Mouse (Mus musculus): ENCODE results near the gene Btbd17. TPM values are rescaled to one million over a fixed set of nuclear protein-coding genes. Genes with fewer than 3 reads are reported as not detected.
A peak's percentile ranks its signal among the peaks of the same experiment; 100 is the strongest.

The Btbd17 gene
- total RNA-seq, 2 experiments from 2014 or later = 27.8 to 30.9 TPM

GRCm38 (mm10) chr11:114780076-114780475 is 15.7 kb downstream of the Btbd17 start:
- DNase-seq (ENCODE audit: extremely low spot score in 1 of 2, low spot score in 1 of 2) = no peak

GRCm38 (mm10) chr11:114771896-114772295 is 23.8 kb downstream of the Btbd17 start:
- DNase-seq (ENCODE audit: extremely low spot score in 1 of 2, low spot score in 1 of 2) = no peak

GRCm38 (mm10) chr11:114769911-114770310 is 25.8 kb downstream of the Btbd17 start:
- no peak for DNase-seq (ENCODE audit: extremely low spot score in 1 of 2, low spot score in 1 of 2)

- DNase-seq (ENCODE audit: extremely low spot score in 1 of 2, low spot score in 1 of 2) = no peak
These were observed 30.6 kb downstream of the Btbd17 start, which contains the start of gene Kif19a for GRCm38 (mm10) chr11:114764820-114765818. Kif19a (plus strand) TSS chr11:114765388.

GRCm38 (mm10) chr11:114747564-114748138 is 48.1 kb downstream of the Btbd17 start:
- DNase-seq (ENCODE audit: extremely low spot score in 1 of 2, low spot score in 1 of 2) = no peak

GRCm38 (mm10) chr11:114745134-114745533 is 50.6 kb downstream of the Btbd17 start:
- DNase-seq (ENCODE audit: extremely low spot score in 1 of 2, low spot score in 1 of 2) = peak; percentile 94 to 100

- no peak for DNase-seq (ENCODE audit: extremely low spot score in 1 of 2, low spot score in 1 of 2)
These were observed 54.3 kb downstream of the Btbd17 start for GRCm38 (mm10) chr11:114741451-114741850.

Other genes starting within 250 kb of the Btbd17 start
- 100 to 1,000 TPM; 761 to 890 TPM for gene Rpl38, start 127.4 kb downstream of the Btbd17 start, total RNA-seq (2021)
- 10 to 100 TPM; 28.8 to 34.0 TPM for gene Ttyh2, start 120.5 kb downstream of the Btbd17 start, total RNA-seq (2021)
- 1 to 10 TPM; 1.4 to 1.9 TPM for gene Dnaic2, start 68.5 kb downstream of the Btbd17 start, total RNA-seq (2021)
- 10 to 100 TPM in 1 of 2 experiments, 1 to 10 TPM in 1; 6.6 to 11.5 TPM for gene Kif19a, start 30.6 kb downstream of the Btbd17 start, total RNA-seq (2021)
- not detected for gene Gpr142, start 3.0 kb upstream of the Btbd17 start, total RNA-seq (2021)
- gene Gprc5c, start 55.2 kb upstream of the Btbd17 start, total RNA-seq (2021) = 1 to 10 TPM; 2.8 to 4.5 TPM
- gene Cd300a, start 94.1 kb upstream of the Btbd17 start, total RNA-seq (2021) = under 1 TPM; 0.37 to 0.52 TPM
- gene Cd300lb, start 138.4 kb upstream of the Btbd17 start, total RNA-seq (2021) = not detected
- not detected for gene Cd300c, start 173.2 kb upstream of the Btbd17 start, total RNA-seq (2021)
- gene Cd300ld, start 194.0 kb upstream of the Btbd17 start, total RNA-seq (2021) = not detected
- gene Cd300c2, start 205.9 kb upstream of the Btbd17 start, total RNA-seq (2021) = 1 to 10 TPM; 4.1 to 4.5 TPM
- gene Cd300ld2, start 220.2 kb upstream of the Btbd17 start, total RNA-seq (2021) = not detected
- gene Cd300ld4, start 231.1 kb upstream of the Btbd17 start, total RNA-seq (2021) = under 1 TPM in 1 of 2 experiments, not detected in 1; 0.86 TPM
- gene Cd300ld5, start 241.8 kb upstream of the Btbd17 start, total RNA-seq (2021) = 1 to 10 TPM in 1 of 2 experiments, not detected in 1; 2.3 TPM

All from layer of hippocampus, postnatal 25 days (tissue).